Mouse (Mus musculus) cortical plate, adult 2 months (tissue): ENCODE measurements around the gene Ehd1.

ENCODE experiments used
- CTCF ChIP-seq: fragments of 200-500 bp; IDR thresholded peaks from 2 replicates; pipeline ENCODE4 v1.5.1; 2011; ENCODE audit warnings: mild to moderate bottlenecking, control low read depth, low read length; ENCODE audit not compliant: insufficient read depth; ENCODE audit errors: extremely low read depth
- POLR2A ChIP-seq: fragments of 200-500 bp; IDR thresholded peaks from 2 replicates; pipeline ENCODE4 v1.6.1; 2011; ENCODE audit warnings: mild to moderate bottlenecking, low read length, control low read depth; ENCODE audit not compliant: insufficient read depth; ENCODE audit errors: extremely low read depth

DNA sequence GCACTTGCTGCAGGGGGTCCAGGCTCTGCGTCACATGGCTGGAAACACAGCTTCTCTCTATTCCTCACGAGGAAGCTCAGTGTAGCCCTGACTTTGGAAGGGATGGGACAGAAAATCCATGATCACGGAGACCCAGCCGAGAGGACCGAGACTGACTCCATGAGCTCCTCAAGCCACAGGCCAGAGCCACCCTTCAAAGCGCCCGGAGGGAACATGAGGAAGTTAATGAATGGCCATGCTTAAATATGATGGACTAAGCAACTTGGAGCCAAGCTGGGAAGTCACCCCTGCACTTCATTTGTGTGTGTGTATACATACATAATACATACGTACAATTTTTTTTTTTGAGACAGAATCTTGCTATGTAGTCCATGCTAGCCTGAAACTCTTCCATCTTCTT lies 5.3 kb upstream of the Ehd1 start:
- no peak for TF ChIP-seq POLR2A
- TF ChIP-seq CTCF: no peak
